Comparison of ENCODE assay signal across 12 mouse cellular contexts in the genomic region with DNA sequence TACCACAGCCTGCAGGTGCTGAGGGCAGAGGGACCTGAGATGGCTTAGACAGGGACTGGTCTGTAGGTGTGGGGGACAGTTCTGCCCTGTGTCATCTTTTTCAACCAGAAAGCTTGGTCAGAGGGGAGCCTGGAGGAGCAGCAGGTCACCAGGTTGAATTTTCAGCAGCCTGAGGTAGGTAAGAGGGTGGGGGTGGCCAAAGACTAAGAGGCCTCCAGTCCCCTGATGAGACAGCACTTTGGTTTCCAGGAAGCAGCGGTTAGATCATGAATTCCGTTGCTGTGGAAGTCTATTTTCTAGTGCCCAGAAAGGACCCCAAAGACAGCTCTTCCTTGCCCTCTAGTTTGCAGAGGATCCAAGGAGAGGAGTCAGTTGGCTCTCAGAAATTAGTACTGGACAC. TPM values are rescaled to one million over a fixed set of nuclear protein-coding genes. Genes with fewer than 3 reads are reported as not detected.
DNase-seq lines count a peak whose midpoint lies in the region; ATAC-seq lines count a peak whose summit lies in the region.
"Had no signal": no experiment of that assay in that cellular context is flagged by ENCODE, and none has a peak within 500 bp of the region (broad histone marks: within the 10 kb centered on the region; RNA-seq: fewer than 3 reads in every experiment).

No protein-coding gene starts in this region.

- peaks cover 18% of the 10 kb centered on the region; the same call in 1 of the 2 replicates for H3K27me3 ChIP-seq in hindbrain, embryonic 13.5 days
- peaks cover 22% of the 10 kb centered on the region for H3K27me3 ChIP-seq in hindbrain, embryonic 12.5 days

- H3K4me1 ChIP-seq in hindbrain, embryonic 13.5 days (replicated peaks): peaks cover 71% of the 10 kb centered on the region
- H3K4me1 ChIP-seq in hindbrain, embryonic 12.5 days: peaks cover 45% of the 10 kb centered on the region

- H3K4me2 ChIP-seq in hindbrain, embryonic 13.5 days: no peak overlapping the region
- no peak overlapping the region for H3K4me2 ChIP-seq in hindbrain, embryonic 12.5 days (replicated peaks)

- no peak overlapping the region for H3K4me3 ChIP-seq in hindbrain, embryonic 13.5 days
- no peak overlapping the region for H3K4me3 ChIP-seq in hindbrain, embryonic 12.5 days

- H3K9me3 ChIP-seq in hindbrain, embryonic 13.5 days: no peaks in the 10 kb centered on the region
- H3K9me3 ChIP-seq in hindbrain, embryonic 12.5 days (replicated peaks): no peaks in the 10 kb centered on the region

- no peak overlapping the region; the same call in 1 of the 2 replicates for H3K9ac ChIP-seq in hindbrain, embryonic 13.5 days
- H3K9ac ChIP-seq in hindbrain, embryonic 12.5 days: no peak overlapping the region

- ATAC-seq in hindbrain, embryonic 13.5 days (ENCODE audit: low FRiP score): no peak
- no peak for ATAC-seq in hindbrain, embryonic 12.5 days (ENCODE audit: low FRiP score)
- peak; percentile 43 for ATAC-seq in megakaryocyte, adult 5-6 weeks (ENCODE audit: poor library complexity, severe bottlenecking)
- ATAC-seq: intestine, postnatal 0 days had no signal

- H3K27ac ChIP-seq in hindbrain, embryonic 13.5 days: peak overlapping the region; percentile 31
- H3K27ac ChIP-seq in hindbrain, embryonic 12.5 days: no peak overlapping the region

- 59% methylated on average over 2 of the region's 2 CpGs for WGBS in hindbrain, embryonic 13.5 days
- 60% methylated on average over 2 of the region's 2 CpGs for WGBS in hindbrain, embryonic 12.5 days

- H3K36me3 ChIP-seq in hindbrain, embryonic 13.5 days: no peaks in the 10 kb centered on the region
- H3K36me3 ChIP-seq in hindbrain, embryonic 12.5 days: no peaks in the 10 kb centered on the region

- DNase-seq in ES-CJ7 (ENCODE audit: low read depth, low spot score) (peak; percentile 38), MN1 (ENCODE audit: low spot score) (no peak)
- DNase-seq in c-Kit-positive CD71-negative TER-119-negative erythroid progenitor cells, embryonic 14.5 days (ENCODE audit: low read depth): peak; percentile 34
- DNase-seq in thymus, postnatal 14 days: no peak
- DNase-seq: cerebellum, postnatal 36 days; lung, postnatal 4 days; spleen, adult 18-20 months; thymus, postnatal 25 days had no signal

RNA-seq across cellular contexts. Expression of a gene that starts 29.8 kb away (rescaled TPM):
- 66.4 and 70.0 TPM in 2 replicates for polyA plus RNA-seq in hindbrain, embryonic 13.5 days (2015; fragmentation: Nextera tagmentation; extraction: Ambion mirVana)
- 75.9 and 86.3 TPM in 2 replicates for polyA plus RNA-seq in hindbrain, embryonic 12.5 days (2016; fragmentation: Nextera tagmentation; extraction: Ambion mirVana)
- 3.0 and 3.6 TPM in 2 replicates for total RNA-seq in megakaryocyte, adult 5-6 weeks (2015)
- total RNA-seq in megakaryocyte, adult 5-6 weeks (2017): 1.4 and 3.5 TPM in 2 replicates

RNA-seq across cellular contexts. Expression of a gene that starts 32.5 kb away (rescaled TPM):
- polyA plus RNA-seq in hindbrain, embryonic 13.5 days (2015; fragmentation: Nextera tagmentation; extraction: Ambion mirVana): 44.1 and 45.4 TPM in 2 replicates
- 41.1 and 46.9 TPM in 2 replicates for polyA plus RNA-seq in hindbrain, embryonic 12.5 days (2016; fragmentation: Nextera tagmentation; extraction: Ambion mirVana)
- total RNA-seq in megakaryocyte, adult 5-6 weeks (2015): 12.0 and 12.9 TPM in 2 replicates
- total RNA-seq in megakaryocyte, adult 5-6 weeks (2017): 8.9 and 11.0 TPM in 2 replicates

Comparison
In these comparisons a context has a peak if more than half of its experiments do, and no peak if none do; other contexts are left out.
1. DNase-seq: peak in ES-CJ7 (single experiment) and c-Kit-positive CD71-negative TER-119-negative erythroid progenitor cells, embryonic 14.5 days (single experiment); none in MN1 (single experiment) and thymus, postnatal 14 days (single experiment).